Mouse (Mus musculus) MEL (cell line): ENCODE data around the gene Gm28729. TPM values are rescaled to one million over a fixed set of nuclear protein-coding genes. Genes with fewer than 3 reads are reported as not detected.

ENCODE experiments used
- DNase-seq: peaks from one replicate; pipeline ENCODE4 v3.0.0; 2011; ENCODE audit warnings: low read depth, low spot score
- H3K27ac ChIP-seq: 2 replicates; pipeline ENCODE4 v1.5.1; 2012; ENCODE audit warnings: low read depth, mild to moderate bottlenecking, control low read depth, low read length, moderate library complexity; ENCODE audit not compliant: control insufficient read depth
- H3K27me3 ChIP-seq, 2 experiments: fragments of 150-350 bp in 1 of 2; sonication (generic) in 1 of 2; 2 replicates each; pipeline ENCODE4 v1.6.1; 2012; ENCODE audit warnings: low read length in 2 of 2, mild to moderate bottlenecking in 2 of 2, improper control_type of control experiment in 1 of 2, moderate library complexity in 1 of 2; ENCODE audit not compliant: insufficient read depth in 2 of 2, control insufficient read depth in 1 of 2
- H3K36me3 ChIP-seq, 2 experiments: 2 replicates each; pipeline ENCODE4 v1.6.1; 2012 to 2014; ENCODE audit warnings: low read length in 2 of 2, improper control_type of control experiment in 1 of 2, inconsistent platforms in 1 of 2, mild to moderate bottlenecking in 1 of 2; ENCODE audit not compliant: insufficient read depth in 2 of 2, control insufficient read depth in 1 of 2
- H3K4me1 ChIP-seq, 2 experiments: fragments of 150-350 bp in 1 of 2; sonication (generic) in 1 of 2; 2 replicates each; pipeline ENCODE4 v1.6.1; 2012; ENCODE audit warnings: low read length in 2 of 2, improper control_type of control experiment in 1 of 2, mild to moderate bottlenecking in 1 of 2; ENCODE audit not compliant: insufficient read depth in 2 of 2, control insufficient read depth in 1 of 2
- H3K4me3 ChIP-seq, 2 experiments: fragments of 150-350 bp in 1 of 2; sonication (generic) in 1 of 2; 2 replicates each; pipeline ENCODE4 v1.5.1; 2012; ENCODE audit warnings: low read depth in 2 of 2, low read length in 2 of 2, mild to moderate bottlenecking in 2 of 2, moderate library complexity in 2 of 2, control low read depth in 1 of 2, improper control_type of control experiment in 1 of 2; ENCODE audit not compliant: control insufficient read depth in 1 of 2, insufficient read depth in 1 of 2
- H3K79me2 ChIP-seq: 2 replicates; pipeline ENCODE4 v1.6.1; 2012; ENCODE audit warnings: mild to moderate bottlenecking, low read length, moderate library complexity; ENCODE audit not compliant: control insufficient read depth, poor library complexity, insufficient read depth
- H3K9ac ChIP-seq: 2 replicates; pipeline ENCODE4 v1.6.1; 2012; ENCODE audit warnings: low read depth, mild to moderate bottlenecking, control low read depth, low read length, moderate library complexity; ENCODE audit not compliant: control insufficient read depth, poor library complexity, severe bottlenecking
- H3K9me3 ChIP-seq: fragments of 150-350 bp; sonication (generic); replicated peaks from 2 replicates; pipeline ENCODE4 v1.6.1; 2012; ENCODE audit warnings: mild to moderate bottlenecking, low read length, improper control_type of control experiment, moderate library complexity; ENCODE audit not compliant: insufficient read depth
- ETS1 ChIP-seq: IDR thresholded peaks from 2 replicates; pipeline ENCODE4 v1.6.1; 2012; ENCODE audit warnings: low read depth, mild to moderate bottlenecking, inconsistent platforms, low read length, improper control_type of control experiment, moderate library complexity
- HCFC1 ChIP-seq: IDR thresholded peaks from 2 replicates; pipeline ENCODE4 v1.6.1; 2012; ENCODE audit warnings: low read depth, mild to moderate bottlenecking, inconsistent platforms, low read length, improper control_type of control experiment, moderate library complexity
- polyA plus RNA-seq, 2 experiments: library from polyadenylated mRNA; stranded (reverse) in 1 of 2; unstranded in 1 of 2; fragments of >175 nt in 1 of 2; fragments of >200 nt in 1 of 2; gene quantifications; 2 replicates each; pipeline versions ENCODE4 v1.2.1 to v1.2.4; 2012; ENCODE audit warnings: low replicate concordance in 2 of 2, low read depth in 1 of 2; ENCODE audit not compliant: insufficient read length in 2 of 2, insufficient read depth in 1 of 2, missing spikeins in 1 of 2
- total RNA-seq: library from RNA; depleted of rRNA; stranded (reverse); fragments of 300-350 nt; gene quantifications from 2 replicates; pipeline ENCODE4 v1.2.3, GENCODE M21; 2012; rRNA removed

Gm28729 gene
- total and polyA plus RNA-seq, 3 experiments = not detected

DNA sequence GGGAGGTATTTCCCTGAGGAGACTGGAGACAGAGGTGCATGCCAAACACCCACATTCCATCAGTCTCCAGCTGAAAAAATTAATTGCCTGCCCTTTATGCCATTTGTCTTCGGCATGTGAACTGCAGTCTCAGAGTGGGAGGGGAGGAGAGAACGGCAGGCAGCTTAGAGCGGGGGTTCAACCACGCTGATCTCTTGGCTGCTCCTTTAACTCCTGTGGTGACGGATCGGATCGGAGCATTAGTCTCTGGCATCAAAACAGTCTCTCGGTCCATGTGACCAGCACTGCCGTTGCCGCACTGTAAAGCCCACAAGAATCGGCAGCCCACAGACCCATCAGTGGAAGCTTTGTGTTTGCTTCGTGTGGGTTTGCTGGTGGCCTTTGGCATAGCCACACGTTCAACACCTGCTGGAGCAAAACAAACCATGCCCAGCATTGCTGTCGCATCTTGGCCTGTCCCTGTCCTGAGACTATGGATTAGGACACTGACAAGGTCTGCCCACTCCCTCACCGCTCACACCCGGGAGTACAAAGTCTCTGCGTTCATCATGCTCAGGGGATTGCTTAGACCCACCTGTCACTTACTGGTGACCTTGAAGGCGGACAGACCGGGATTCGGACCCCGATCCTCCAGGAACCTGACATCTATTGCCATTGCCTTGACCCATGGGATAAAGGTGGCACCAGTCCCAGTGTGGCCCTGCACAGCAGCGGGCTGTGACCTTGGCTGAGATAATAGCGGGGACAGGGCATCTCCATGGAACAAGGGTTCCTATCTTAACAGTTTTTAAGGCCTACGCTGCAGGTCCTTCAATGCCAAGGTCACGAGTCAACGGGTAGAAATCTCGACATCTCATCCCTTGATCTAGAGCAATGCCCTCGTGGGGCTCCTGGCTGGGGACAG, 87.9 kb downstream of the Gm28729 start:
- no peak for DNase-seq
- H3K27me3 ChIP-seq = no peaks in the 10 kb centered on the region; a peak in 1 of 4 replicates
- H3K9me3 ChIP-seq = no peaks in the 10 kb centered on the region
- TF ChIP-seq HCFC1 (no peak), ETS1 (0 out of 2 replicates have a peak, but pooled peaks have one; percentile 7)
- H3K4me3 ChIP-seq = peak overlapping the region; percentile 72 to 81
- peak overlapping the region; percentile 71 for H3K9ac ChIP-seq
- H3K79me2 ChIP-seq = no peaks in the 10 kb centered on the region; the same call in 1 of the 2 replicates
- peaks cover 0 to 10% of the 10 kb centered on the region in 2 experiments; a peak in 2 of 4 replicates for H3K4me1 ChIP-seq
- no peaks in the 10 kb centered on the region for H3K36me3 ChIP-seq
- no peak overlapping the region for H3K27ac ChIP-seq

Other genes with a start within 250 kb of the Gm28729 start
- gene Atp1b3, start 160.8 kb downstream of the Gm28729 start, total RNA-seq = 57.8 TPM in 2 replicates
- gene Atp1b3, start 160.8 kb downstream of the Gm28729 start, polyA plus RNA-seq = 10 to 100 TPM in 1 of 2 experiments, not detected in 1; 70.6 TPM
- gene Rnf7, start 46.6 kb downstream of the Gm28729 start, total RNA-seq = 138 and 157 TPM in 2 replicates
- 100 to 1,000 TPM in 1 of 2 experiments, not detected in 1; 105 TPM for gene Rnf7, start 46.6 kb downstream of the Gm28729 start, polyA plus RNA-seq
- 9.5 and 11.3 TPM in 2 replicates for gene Rasa2, start 106.4 kb upstream of the Gm28729 start, total RNA-seq
- gene Rasa2, start 106.4 kb upstream of the Gm28729 start, polyA plus RNA-seq = 10 to 100 TPM in 1 of 2 experiments, not detected in 1; 11.3 TPM
- gene Zbtb38, start 227.6 kb upstream of the Gm28729 start, total RNA-seq = 10.9 TPM in 2 replicates
- 10 to 100 TPM; 12.2 to 65.0 TPM for gene Zbtb38, start 227.6 kb upstream of the Gm28729 start, polyA plus RNA-seq